Mouse (Mus musculus) forebrain, embryonic 11.5 days (tissue): Measurements from ENCODE around the gene Apbb2. TPM values are rescaled to one million over a fixed set of nuclear protein-coding genes. Genes with fewer than 3 reads are reported as not detected.
A peak's percentile ranks its signal among the peaks of the same experiment; 100 is the strongest.

Source experiments
- ATAC-seq: fragments of 200-750 bp; cut with Nextera tagmentation; replicated peaks from 2 replicates; pipeline ENCODE4 v1.8.0; 2017; ENCODE audit warnings: moderate TSS enrichment; ENCODE audit not compliant: low FRiP score
- DNase-seq: peaks from one replicate; pipeline ENCODE4 v3.0.0-alpha.2; 2017; ENCODE audit warnings: low spot score
- H3K27ac ChIP-seq: fragments of 300-500 bp; sonication (generic); 2 replicates; pipeline ENCODE4 v1.5.1; 2014; ENCODE audit warnings: low read depth, low read length
- H3K27me3 ChIP-seq: fragments of 300-500 bp; sonication (generic); 2 replicates; pipeline ENCODE4 v1.6.1; 2014; ENCODE audit warnings: mild to moderate bottlenecking, low read length, mixed read lengths; ENCODE audit not compliant: control insufficient read depth, insufficient read depth
- H3K36me3 ChIP-seq: fragments of 300-500 bp; sonication (generic); 2 replicates; pipeline ENCODE4 v1.6.1; 2014; ENCODE audit warnings: mild to moderate bottlenecking, low read length, moderate library complexity, mixed read lengths; ENCODE audit not compliant: control insufficient read depth, insufficient read depth
- H3K4me1 ChIP-seq: fragments of 300-500 bp; sonication (generic); replicated peaks from 2 replicates; pipeline ENCODE4 v1.6.1; 2014; ENCODE audit warnings: low read length, mixed read lengths; ENCODE audit not compliant: control insufficient read depth, insufficient read depth
- H3K4me2 ChIP-seq: fragments of 300-500 bp; sonication (generic); 2 replicates; pipeline ENCODE4 v1.6.1; 2014; ENCODE audit warnings: low read depth, mild to moderate bottlenecking, low read length, moderate library complexity, mixed read lengths; ENCODE audit not compliant: severe bottlenecking
- H3K4me3 ChIP-seq: fragments of 300-500 bp; sonication (generic); 2 replicates; pipeline ENCODE4 v1.5.1; 2014; ENCODE audit warnings: low read depth, low read length
- H3K9ac ChIP-seq: fragments of 300-500 bp; sonication (generic); 2 replicates; pipeline ENCODE4 v1.6.1; 2014; ENCODE audit warnings: low read length
- H3K9me3 ChIP-seq: fragments of 300-500 bp; sonication (generic); 2 replicates; pipeline ENCODE4 v1.6.1; 2016; ENCODE audit warnings: low read length, mixed read lengths; ENCODE audit not compliant: control insufficient read depth
- WGBS: fragments of 180-500 bp; shearing (Covaris S2); extraction: QIAGEN DNeasy Blood & Tissue Kit; methylation state at CpG from one replicate; pipeline ENCODE4 v1.1.7; 2014; 5-methylcytosine and 5-hydroxymethylcytosine counted together
- polyA plus RNA-seq: library from polyadenylated mRNA; unstranded; fragments of >200 nt; fragmentation: Nextera tagmentation; extraction: Ambion mirVana; gene quantifications from 2 replicates; pipeline ENCODE4 v1.2.1, GENCODE M21; 2014

Gene Apbb2
- polyA plus RNA-seq, 1 experiment from 2014 or later: 35.3 TPM

- H3K27ac ChIP-seq: no peak overlapping the region
- H3K4me3 ChIP-seq: no peak overlapping the region
- peak; percentile 32 for DNase-seq
- no peaks in the 10 kb centered on the region for H3K27me3 ChIP-seq
- WGBS: 90% methylated on average over 10 of the region's 10 CpGs
- H3K9me3 ChIP-seq: no peaks in the 10 kb centered on the region
- no peaks in the 10 kb centered on the region for H3K36me3 ChIP-seq
- no peak overlapping the region for H3K9ac ChIP-seq
- no peak overlapping the region for H3K4me2 ChIP-seq
- H3K4me1 ChIP-seq: no peaks in the 10 kb centered on the region
- ATAC-seq: no peak
These were observed 10.8 kb downstream of the Apbb2 start for GRCm38 (mm10) chr5:66607801-66608200.

DNA sequence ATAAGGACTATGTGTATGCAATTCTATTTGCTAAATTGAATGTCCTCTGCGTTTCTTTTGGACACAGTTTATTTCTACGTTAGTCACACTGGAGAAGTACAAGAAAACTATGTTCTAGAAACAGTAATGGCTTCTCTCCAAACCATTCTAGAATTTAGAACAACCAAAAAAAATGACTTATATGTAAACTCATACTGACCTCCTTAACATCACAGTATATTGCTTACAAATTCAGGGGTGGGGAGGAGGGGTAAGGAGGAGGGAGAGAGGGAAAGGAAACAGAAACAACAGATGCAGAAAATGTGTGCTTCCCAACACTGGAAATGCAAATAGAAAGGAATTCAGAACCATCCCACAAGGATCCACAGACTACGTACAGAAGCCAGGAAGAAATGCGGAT, 11.4 kb downstream of the Apbb2 start:
- Histone ChIP-seq H3K27me3 (no peaks in the 10 kb centered on the region), H3K4me2 (no peak overlapping the region), H3K27ac (no peak overlapping the region), H3K9ac (no peak overlapping the region), H3K4me3 (no peak overlapping the region), H3K4me1 (peaks cover 3% of the 10 kb centered on the region; the same call in 1 of the 2 replicates), H3K36me3 (no peaks in the 10 kb centered on the region), H3K9me3 (no peaks in the 10 kb centered on the region)
- ATAC-seq: no peak
- no peak for DNase-seq
- WGBS: 87% methylated on average over 4 of the region's 4 CpGs

- no peaks in the 10 kb centered on the region for H3K36me3 ChIP-seq
- H3K4me2 ChIP-seq: no peak overlapping the region
- H3K4me1 ChIP-seq: peaks cover 3% of the 10 kb centered on the region; the same call in 1 of the 2 replicates
- no peaks in the 10 kb centered on the region for H3K27me3 ChIP-seq
- H3K9me3 ChIP-seq: no peaks in the 10 kb centered on the region
- H3K9ac ChIP-seq: no peak overlapping the region
- no peak overlapping the region for H3K4me3 ChIP-seq
- no peak overlapping the region for H3K27ac ChIP-seq
- DNase-seq (no peak), ATAC-seq (no peak)
- WGBS: 87% methylated on average over 11 of the region's 11 CpGs
These were observed 12.9 kb downstream of the Apbb2 start for GRCm38 (mm10) chr5:66605636-66606035.

DNA sequence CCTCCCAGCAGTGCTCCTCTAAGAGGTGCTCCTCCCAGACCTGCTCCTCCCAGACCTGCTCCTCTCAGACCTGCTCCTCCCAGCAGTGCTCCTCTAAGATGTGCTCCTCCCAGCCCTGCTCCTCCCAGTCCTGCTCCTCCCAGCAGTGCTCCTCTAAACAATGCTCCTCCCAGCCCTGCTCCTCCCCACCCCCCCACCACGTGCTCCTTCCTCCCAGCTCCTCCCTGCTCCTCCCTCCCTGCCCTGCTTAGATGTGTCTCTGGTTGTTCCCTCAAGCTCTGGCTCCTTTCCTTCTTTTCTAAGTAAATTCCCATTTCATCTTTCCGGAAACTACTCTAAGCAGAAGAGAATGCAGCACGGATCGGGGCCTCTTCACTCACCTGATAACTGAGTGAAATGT, 14.2 kb downstream of the Apbb2 start:
- ATAC-seq (no peak), DNase-seq (peak; percentile 37)
- Histone ChIP-seq H3K27ac (no peak overlapping the region), H3K4me2 (no peak overlapping the region), H3K27me3 (no peaks in the 10 kb centered on the region), H3K4me1 (peaks cover 3% of the 10 kb centered on the region; the same call in 1 of the 2 replicates), H3K9me3 (no peaks in the 10 kb centered on the region), H3K4me3 (no peak overlapping the region), H3K36me3 (no peaks in the 10 kb centered on the region), H3K9ac (no peak overlapping the region)
- WGBS: 82% methylated on average over 4 of the region's 4 CpGs

- ATAC-seq (no peak), DNase-seq (no peak)
- WGBS: 65% methylated on average over 8 of the region's 8 CpGs
- Histone ChIP-seq H3K9ac (no peak overlapping the region), H3K9me3 (no peaks in the 10 kb centered on the region), H3K4me2 (no peak overlapping the region), H3K4me1 (peaks cover 3% of the 10 kb centered on the region; the same call in 1 of the 2 replicates), H3K36me3 (no peaks in the 10 kb centered on the region), H3K4me3 (no peak overlapping the region), H3K27ac (no peak overlapping the region), H3K27me3 (no peaks in the 10 kb centered on the region)
These were observed 14.8 kb downstream of the Apbb2 start for GRCm38 (mm10) chr5:66603746-66604145.

DNA sequence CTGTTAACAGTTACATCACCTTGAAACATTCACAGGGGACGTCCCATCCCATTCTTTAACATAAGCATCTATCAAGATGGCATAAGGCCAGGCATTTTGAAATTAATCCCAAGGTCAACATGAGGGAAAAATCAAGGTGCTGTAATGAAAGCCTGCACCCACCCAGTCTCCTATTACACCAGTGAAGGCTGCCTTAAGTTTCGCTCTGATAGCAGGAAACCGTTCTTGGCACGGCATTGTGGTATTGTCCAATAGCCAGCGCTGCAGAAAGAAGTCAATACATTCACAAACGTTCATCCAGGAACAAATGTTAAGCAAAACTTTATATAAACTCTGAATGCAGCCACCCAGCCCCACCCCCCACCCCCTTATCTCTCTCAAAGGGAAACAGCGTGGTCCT, 15.4 kb downstream of the Apbb2 start:
- Histone ChIP-seq H3K9me3 (no peaks in the 10 kb centered on the region), H3K27me3 (no peaks in the 10 kb centered on the region), H3K9ac (no peak overlapping the region), H3K4me3 (no peak overlapping the region), H3K27ac (no peak overlapping the region; the same call in 1 of the 2 replicates), H3K4me1 (peaks cover 3% of the 10 kb centered on the region; the same call in 1 of the 2 replicates), H3K36me3 (no peaks in the 10 kb centered on the region), H3K4me2 (no peak overlapping the region)
- ATAC-seq (no peak), DNase-seq (peak; percentile 23)
- 58% methylated on average over 7 of the region's 7 CpGs for WGBS

DNA sequence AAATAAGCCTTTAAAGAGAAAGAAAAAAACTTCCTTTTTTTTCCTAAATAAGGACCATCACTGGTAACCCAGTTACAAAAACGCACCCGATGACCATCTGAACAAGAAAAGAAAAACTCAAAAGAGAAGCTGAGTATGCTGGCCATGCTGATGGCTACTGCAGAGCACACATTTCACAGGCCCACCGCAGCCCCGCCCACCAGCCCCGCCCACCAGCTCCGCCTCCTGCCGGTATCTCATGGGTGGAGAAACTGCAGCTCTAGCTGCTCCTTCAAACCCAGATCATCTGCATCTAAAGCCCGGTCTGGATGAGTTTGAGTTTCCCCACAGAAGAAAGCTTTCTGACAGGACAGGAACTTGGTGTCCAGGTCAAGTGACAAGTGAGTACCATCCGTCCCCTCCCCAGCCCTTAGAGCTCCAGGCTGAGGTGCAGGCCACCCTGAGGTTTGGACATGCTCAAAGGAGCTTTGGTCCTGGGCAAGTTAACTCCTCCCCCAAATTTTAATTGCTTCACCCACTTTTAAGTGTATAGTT, 16.2 kb downstream of the Apbb2 start:
- WGBS: 22% methylated on average over 9 of the region's 9 CpGs
- ATAC-seq (peak; percentile 39; the same call in 1 of the 2 replicates), DNase-seq (peak; percentile 75)
- no peak overlapping the region for H3K4me3 ChIP-seq
- H3K4me2 ChIP-seq: no peak overlapping the region
- H3K4me1 ChIP-seq: peaks cover 3% of the 10 kb centered on the region; the same call in 1 of the 2 replicates
- no peaks in the 10 kb centered on the region for H3K27me3 ChIP-seq
- H3K9ac ChIP-seq: no peak overlapping the region
- no peak overlapping the region for H3K27ac ChIP-seq
- H3K9me3 ChIP-seq: no peaks in the 10 kb centered on the region
- H3K36me3 ChIP-seq: no peaks in the 10 kb centered on the region

GRCm38 (mm10) chr5:66600415-66600814, 18.2 kb downstream of the Apbb2 start:
- Histone ChIP-seq H3K27me3 (no peaks in the 10 kb centered on the region), H3K9me3 (no peaks in the 10 kb centered on the region), H3K4me2 (no peak overlapping the region), H3K27ac (no peak overlapping the region), H3K4me3 (no peak overlapping the region), H3K4me1 (peaks cover 3% of the 10 kb centered on the region; the same call in 1 of the 2 replicates), H3K36me3 (no peaks in the 10 kb centered on the region), H3K9ac (no peak overlapping the region)
- ATAC-seq (no peak), DNase-seq (peak; percentile 19)
- 91% methylated on average over 8 of the region's 8 CpGs for WGBS

DNA sequence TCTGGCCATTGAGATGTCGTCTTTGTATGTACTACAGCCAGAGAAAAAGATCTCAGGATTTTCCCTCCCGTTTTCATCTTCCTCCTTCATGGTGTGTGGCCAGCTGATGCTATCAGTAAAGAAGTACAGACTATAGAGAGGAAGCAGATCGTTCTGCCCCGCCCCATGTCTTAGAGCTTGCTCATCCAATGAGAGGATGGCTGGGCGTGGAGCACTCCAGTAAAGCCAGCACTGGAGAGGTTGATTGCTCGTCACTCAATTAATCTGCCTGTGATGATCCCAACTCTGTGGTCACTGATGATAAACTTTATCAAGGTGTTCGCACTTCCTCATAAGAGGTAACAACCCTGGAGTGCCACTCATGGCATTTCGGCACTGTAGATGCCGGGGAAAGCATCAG, 18.7 kb downstream of the Apbb2 start:
- DNase-seq (no peak), ATAC-seq (no peak)
- Histone ChIP-seq H3K4me1 (peaks cover 3% of the 10 kb centered on the region; the same call in 1 of the 2 replicates), H3K9ac (no peak overlapping the region), H3K9me3 (no peaks in the 10 kb centered on the region), H3K36me3 (no peaks in the 10 kb centered on the region), H3K27ac (no peak overlapping the region), H3K27me3 (no peaks in the 10 kb centered on the region), H3K4me2 (no peak overlapping the region), H3K4me3 (no peak overlapping the region)
- WGBS: 83% methylated on average over 9 of the region's 9 CpGs
